Mouse (Mus musculus) central nervous system, embryonic 11.5 days (tissue): ENCODE measurements around the gene Hist1h4i. TPM values are rescaled to one million over a fixed set of nuclear protein-coding genes. Genes with fewer than 3 reads are reported as not detected.

Experiments used
- polyA plus RNA-seq: library from polyadenylated mRNA; depleted of rRNA; stranded (reverse); fragments of >200 nt; gene quantifications from 2 replicates; pipeline ENCODE4 v1.2.3, GENCODE M21; 2012; rRNA removed

Gene Hist1h4i
- polyA plus RNA-seq: 60.0 and 87.2 TPM in 2 replicates

GRCm38 (mm10) chr13:22041142-22041536, at the start of gene Hist1h4i:
TSS of gene Hist1h4i (minus strand) at chr13:22041362.

DNA sequence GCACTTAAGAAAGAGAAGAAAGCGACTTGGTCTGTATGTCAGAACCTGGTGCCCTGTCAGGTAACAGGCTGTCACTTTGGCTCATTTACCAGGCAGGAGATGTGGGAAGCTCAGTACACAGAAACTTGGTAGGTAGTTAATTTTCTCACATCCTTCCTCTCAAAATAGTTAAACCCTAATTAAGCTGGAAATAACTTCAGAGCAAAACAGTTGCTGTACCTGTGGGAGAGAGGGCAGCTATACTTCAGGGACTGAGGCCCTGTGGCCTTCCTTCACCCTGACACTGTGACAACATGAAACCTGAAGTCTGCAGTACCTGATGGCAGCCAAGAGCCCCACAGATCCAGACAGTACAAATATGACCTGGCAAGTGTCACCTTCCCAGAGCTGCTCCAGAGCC, 43.0 kb upstream of the Hist1h4i start, which contains the start of gene Vmn1r188:
Vmn1r188 (plus strand) TSS at position 301 of the 400 bp plus-strand sequence.

GRCm38 (mm10) chr13:22042568-22043502, 1.7 kb upstream of the Hist1h4i start, which contains the start of the genes Hist1h2ag and Hist1h2bj:
TSS of gene Hist1h2ag (minus strand) at chr13:22042944.
TSS of gene Hist1h2bj (plus strand) at chr13:22043214.

DNA sequence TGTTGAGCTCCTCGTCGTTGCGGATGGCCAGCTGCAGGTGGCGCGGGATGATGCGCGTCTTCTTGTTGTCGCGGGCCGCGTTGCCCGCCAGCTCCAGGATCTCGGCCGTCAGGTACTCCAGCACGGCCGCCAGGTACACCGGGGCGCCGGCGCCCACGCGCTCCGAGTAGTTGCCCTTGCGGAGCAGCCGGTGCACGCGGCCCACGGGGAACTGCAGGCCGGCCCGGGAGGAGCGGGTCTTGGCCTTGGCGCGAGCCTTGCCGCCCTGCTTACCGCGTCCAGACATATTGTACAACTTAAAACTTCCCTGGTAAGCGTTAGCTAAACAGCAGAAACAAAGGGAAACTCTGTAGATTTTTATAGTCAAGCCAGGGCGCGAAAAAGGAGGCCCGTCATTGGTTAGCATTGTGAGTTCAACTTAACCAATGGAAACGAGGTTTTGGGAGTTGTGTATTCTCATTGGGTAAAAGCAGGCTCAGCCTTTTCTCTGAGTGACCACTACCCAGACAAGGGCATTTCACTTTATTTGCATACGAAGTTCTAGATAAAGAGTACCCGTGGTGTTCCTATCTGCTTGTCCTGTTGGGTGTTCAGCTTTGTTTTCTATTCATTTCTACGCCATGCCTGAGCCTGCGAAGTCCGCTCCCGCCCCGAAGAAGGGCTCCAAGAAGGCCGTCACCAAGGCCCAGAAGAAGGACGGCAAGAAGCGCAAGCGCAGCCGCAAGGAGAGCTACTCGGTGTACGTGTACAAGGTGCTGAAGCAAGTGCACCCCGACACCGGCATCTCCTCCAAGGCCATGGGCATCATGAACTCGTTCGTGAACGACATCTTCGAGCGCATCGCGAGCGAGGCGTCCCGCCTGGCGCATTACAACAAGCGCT, 5.7 kb downstream of the Hist1h4i start, which contains the start of the genes Hist1h2ah and Hist1h2bk:
Hist1h2ah (minus strand) TSS at position 302 of the 882 bp plus-strand sequence.
Hist1h2bk (plus strand) TSS at position 604 of the 882 bp plus-strand sequence.

DNA sequence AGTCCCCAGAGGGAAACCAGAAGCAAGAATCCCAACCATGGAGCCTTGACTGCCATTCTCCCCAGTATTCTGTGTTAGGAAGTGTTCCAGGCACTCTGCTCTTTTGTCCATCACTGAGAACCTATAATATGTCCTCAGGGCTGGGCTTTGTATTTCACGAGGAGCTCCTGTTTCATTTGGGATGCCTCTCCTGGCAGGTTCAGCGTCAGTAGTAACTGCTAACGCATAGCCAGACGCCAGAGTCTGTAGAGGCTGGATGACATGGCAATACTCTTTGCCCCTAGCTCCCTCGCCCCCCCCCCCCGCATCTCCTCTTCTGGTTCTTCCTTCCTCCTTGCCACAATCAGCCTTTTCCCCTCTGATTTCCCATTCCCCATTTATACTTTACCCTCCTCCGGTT, 31.5 kb downstream of the Hist1h4i start, which contains the start of gene Prss16:
Prss16 (minus strand) TSS at position 101 of the 400 bp plus-strand sequence.

Other genes with a start within 250 kb of the Hist1h4i start
- gene Hist1h2bq, start 231.2 kb downstream of the Hist1h4i start, polyA plus RNA-seq: 18.6 and 19.5 TPM in 2 replicates
- 1.2 TPM in 1 of 2 replicates, not detected in the other for gene Hist1h2ao, start 230.9 kb downstream of the Hist1h4i start, polyA plus RNA-seq
- gene Hist1h4m, start 229.6 kb downstream of the Hist1h4i start, polyA plus RNA-seq: 38.4 TPM in 1 of 2 replicates, not detected in the other
- gene Hist1h4n, start 209.2 kb downstream of the Hist1h4i start, polyA plus RNA-seq: 25.3 and 35.4 TPM in 2 replicates
- gene Hist1h2ap, start 207.9 kb downstream of the Hist1h4i start, polyA plus RNA-seq: 59.8 and 81.8 TPM in 2 replicates
- gene Hist1h2br, start 207.6 kb downstream of the Hist1h4i start, polyA plus RNA-seq: 8.4 and 17.0 TPM in 2 replicates
- gene Zfp184, start 96.3 kb downstream of the Hist1h4i start, polyA plus RNA-seq: 13.1 and 19.9 TPM in 2 replicates
- gene Pom121l2, start 60.2 kb downstream of the Hist1h4i start, polyA plus RNA-seq: 0.04 TPM in 1 of 2 replicates, not detected in the other
- gene Prss16, start 31.6 kb downstream of the Hist1h4i start, polyA plus RNA-seq: 0.24 and 0.47 TPM in 2 replicates
- gene Hist1h2ah, start 5.8 kb downstream of the Hist1h4i start, polyA plus RNA-seq: 11.5 and 15.7 TPM in 2 replicates
- 21.2 and 30.1 TPM in 2 replicates for gene Hist1h2bk, start 5.5 kb downstream of the Hist1h4i start, polyA plus RNA-seq
- 45.5 and 69.8 TPM in 2 replicates for gene Hist1h2ag, start 1.6 kb upstream of the Hist1h4i start, polyA plus RNA-seq
- gene Hist1h2bj, start 1.9 kb upstream of the Hist1h4i start, polyA plus RNA-seq: 14.7 and 26.0 TPM in 2 replicates
- gene Vmn1r188, start 43.1 kb upstream of the Hist1h4i start, polyA plus RNA-seq: not detected in 2 replicates
- not detected in 2 replicates for gene Vmn1r189, start 64.5 kb upstream of the Hist1h4i start, polyA plus RNA-seq
- not detected in 2 replicates for gene Vmn1r191, start 142.6 kb upstream of the Hist1h4i start, polyA plus RNA-seq
- gene Vmn1r192, start 149.8 kb upstream of the Hist1h4i start, polyA plus RNA-seq: not detected in 2 replicates
- gene Vmn1r193, start 181.8 kb upstream of the Hist1h4i start, polyA plus RNA-seq: not detected in 2 replicates
- not detected in 2 replicates for gene Vmn1r194, start 202.9 kb upstream of the Hist1h4i start, polyA plus RNA-seq
- gene Vmn1r195, start 229.2 kb upstream of the Hist1h4i start, polyA plus RNA-seq: not detected in 2 replicates
- gene Vmn1r196, start 248.6 kb upstream of the Hist1h4i start, polyA plus RNA-seq: not detected in 2 replicates